13 mouse cellular contexts compared by ENCODE assay signal in genomic region chr5:114264030-114264459, GRCm38 (mm10). TPM values are rescaled to one million over a fixed set of nuclear protein-coding genes. Genes with fewer than 3 reads are reported as not detected.
DNase-seq lines count a peak whose midpoint lies in the region; ATAC-seq lines count a peak whose summit lies in the region.
"Had no signal": no experiment of that assay in that cellular context is flagged by ENCODE, and none has a peak within 500 bp of the region (broad histone marks: within the 10 kb centered on the region; RNA-seq: fewer than 3 reads in every experiment).

No protein-coding gene starts in this region.

- no peak overlapping the region for H3K27ac ChIP-seq in hindbrain, embryonic 16.5 days (ENCODE audit: low read depth, low read length)
- H3K27ac ChIP-seq in neural tube, embryonic 12.5 days = no peak overlapping the region
- H3K27ac ChIP-seq: limb, embryonic 12.5 days; lung, embryonic 15.5 days had no signal

- H3K36me3 ChIP-seq in hindbrain, embryonic 16.5 days (ENCODE audit: control insufficient read depth, insufficient read depth, low read length) = no peaks in the 10 kb centered on the region
- no peaks in the 10 kb centered on the region for H3K36me3 ChIP-seq in neural tube, embryonic 12.5 days
- H3K36me3 ChIP-seq: limb, embryonic 12.5 days; lung, embryonic 15.5 days had no signal

- H3K27me3 ChIP-seq in hindbrain, embryonic 16.5 days (replicated peaks; ENCODE audit: control insufficient read depth, insufficient read depth, low read length) = peaks cover 5% of the 10 kb centered on the region
- H3K27me3 ChIP-seq in neural tube, embryonic 12.5 days (replicated peaks) = peaks cover 41% of the 10 kb centered on the region

- no peak overlapping the region for H3K9ac ChIP-seq in hindbrain, embryonic 16.5 days (ENCODE audit: low read depth, low read length)
- H3K9ac ChIP-seq in neural tube, embryonic 12.5 days = no peak overlapping the region
- H3K9ac ChIP-seq: limb, embryonic 12.5 days; lung, embryonic 15.5 days had no signal

- 29% methylated on average over 8 of the region's 8 CpGs for WGBS in hindbrain, embryonic 16.5 days
- 51% methylated on average over 8 of the region's 8 CpGs for WGBS in neural tube, embryonic 12.5 days

- ATAC-seq in hindbrain, embryonic 16.5 days = peak; percentile 92
- ATAC-seq in neural tube, embryonic 12.5 days (ENCODE audit: low FRiP score, low read depth) = peak; percentile 83

- H3K4me1 ChIP-seq in hindbrain, embryonic 16.5 days (ENCODE audit: control insufficient read depth, insufficient read depth, low read depth, low read length) = peaks cover 3% of the 10 kb centered on the region; the same call in 1 of the 2 replicates
- peaks cover 16% of the 10 kb centered on the region for H3K4me1 ChIP-seq in neural tube, embryonic 12.5 days

- no peak overlapping the region for H3K4me3 ChIP-seq in hindbrain, embryonic 16.5 days (ENCODE audit: low read length)
- H3K4me3 ChIP-seq in neural tube, embryonic 12.5 days = no peak overlapping the region
- H3K4me3 ChIP-seq: limb, embryonic 12.5 days; lung, embryonic 15.5 days had no signal

- no peak overlapping the region for H3K4me2 ChIP-seq in hindbrain, embryonic 16.5 days (ENCODE audit: low read length)
- H3K4me2 ChIP-seq in neural tube, embryonic 12.5 days (replicated peaks) = no peak overlapping the region
- H3K4me2 ChIP-seq: limb, embryonic 12.5 days; lung, embryonic 15.5 days had no signal

- H3K9me3 ChIP-seq in hindbrain, embryonic 16.5 days (ENCODE audit: control insufficient read depth, low read length) = no peaks in the 10 kb centered on the region
- H3K9me3 ChIP-seq in neural tube, embryonic 12.5 days = no peaks in the 10 kb centered on the region
- H3K9me3 ChIP-seq: limb, embryonic 12.5 days; lung, embryonic 15.5 days had no signal

- DNase-seq in cerebellum, adult 9-10 months = peak; percentile 10
- no peak for DNase-seq in cerebellum, adult 11 months
- peak; percentile 9 to 19 for DNase-seq in cerebellum, postnatal 36 days
- DNase-seq in thymus, adult 18-20 months = no peak
- no peak for DNase-seq in right cerebral cortex, postnatal 10 days (ENCODE audit: low spot score in 2 of 2)
- no peak for DNase-seq in spleen, postnatal 4 days (ENCODE audit: low spot score in 2 of 2)
- DNase-seq: adrenal gland, postnatal 36 days; heart, postnatal 14 days had no signal

RNA-seq across cellular contexts. Expression of gene Foxn4, which starts 9.6 kb away (rescaled TPM):
- 0.11 and 0.29 TPM in 2 replicates for polyA plus RNA-seq in hindbrain, embryonic 16.5 days (2015; fragmentation: Nextera tagmentation; extraction: Ambion mirVana)
- polyA plus RNA-seq in neural tube, embryonic 12.5 days (2016; fragmentation: Nextera tagmentation; extraction: Ambion mirVana) = 0.62 and 1.2 TPM in 2 replicates
- polyA plus RNA-seq: kidney, embryonic 14.5 days; limb, embryonic 12.5 days had no signal

RNA-seq across cellular contexts. Expression of gene Myo1h, which starts 24.9 kb away (rescaled TPM):
- 0.85 and 1.0 TPM in 2 replicates for polyA plus RNA-seq in hindbrain, embryonic 16.5 days (2015; fragmentation: Nextera tagmentation; extraction: Ambion mirVana)
- 0.75 and 0.91 TPM in 2 replicates for polyA plus RNA-seq in neural tube, embryonic 12.5 days (2016; fragmentation: Nextera tagmentation; extraction: Ambion mirVana)

Comparison
In these comparisons a context has a peak if more than half of its experiments do, and no peak if none do; other contexts are left out.
1. DNase-seq: peak in cerebellum, adult 9-10 months (single experiment) and cerebellum, postnatal 36 days (2 of 2); none in cerebellum, adult 11 months (single experiment), thymus, adult 18-20 months (0 of 2), right cerebral cortex, postnatal 10 days (0 of 2) and spleen, postnatal 4 days (0 of 2).